Mouse (Mus musculus) macrophage (primary cell): ENCODE results near the gene Atxn1. TPM values are rescaled to one million over a fixed set of nuclear protein-coding genes. Genes with fewer than 3 reads are reported as not detected.

ENCODE experiments used
- H3K27ac ChIP-seq: fragments of 350-480 bp; formaldehyde crosslinking; 2 replicates; pipeline ENCODE4 v1.9.0; 2021
- H3K36me3 ChIP-seq: fragments of 350-480 bp; formaldehyde crosslinking; 2 replicates; pipeline ENCODE4 v1.9.0; 2021; ENCODE audit errors: inconsistent target
- H3K4me3 ChIP-seq: fragments of 350-480 bp; formaldehyde crosslinking; 2 replicates; pipeline ENCODE4 v1.9.0; 2021; ENCODE audit errors: inconsistent target
- H3K79me2 ChIP-seq: fragments of 350-480 bp; formaldehyde crosslinking; 2 replicates; pipeline ENCODE4 v1.9.0; 2021; ENCODE audit errors: inconsistent target
- WGBS: methylation state at CpG from one replicate; pipeline ENCODE4 v1.1.7; 2026; ENCODE audit warnings: inconsistent platforms; ENCODE audit not compliant: missing documents; 5-methylcytosine and 5-hydroxymethylcytosine counted together
- polyA plus RNA-seq: library from polyadenylated mRNA; stranded (reverse); fragments of 250-400 nt; gene quantifications from 3 replicates; pipeline ENCODE4 v1.2.4, GENCODE M21; 2018; ENCODE audit warnings: inconsistent platforms

Gene Atxn1
- polyA plus RNA-seq, 1 experiment from 2014 or later: 10.8 TPM

DNA sequence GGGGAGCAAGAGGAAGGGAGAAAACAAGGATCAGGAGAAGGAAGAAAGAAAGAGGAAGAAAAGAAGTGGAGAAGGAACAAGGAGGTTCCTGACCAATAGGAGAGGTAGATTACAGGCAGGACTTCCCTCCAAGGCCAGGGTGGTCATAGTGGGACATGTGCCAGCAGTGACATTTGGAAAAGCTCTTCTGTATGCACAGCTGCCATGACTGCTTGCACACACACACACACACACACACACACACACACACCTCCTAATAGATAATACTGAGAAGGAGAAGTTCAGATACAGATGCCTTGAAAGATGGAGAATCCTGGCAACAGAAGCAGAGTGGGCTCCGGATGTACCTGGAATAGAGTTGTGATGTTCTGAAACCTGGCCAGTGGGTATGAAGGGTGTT, 189.3 kb downstream of the Atxn1 start:
- Histone ChIP-seq H3K4me3 (no peak overlapping the region), H3K36me3 (no peaks in the 10 kb centered on the region), H3K79me2 (no peaks in the 10 kb centered on the region), H3K27ac (no peak overlapping the region)
- 90% methylated on average over 1 of the region's 1 CpGs for WGBS

DNA sequence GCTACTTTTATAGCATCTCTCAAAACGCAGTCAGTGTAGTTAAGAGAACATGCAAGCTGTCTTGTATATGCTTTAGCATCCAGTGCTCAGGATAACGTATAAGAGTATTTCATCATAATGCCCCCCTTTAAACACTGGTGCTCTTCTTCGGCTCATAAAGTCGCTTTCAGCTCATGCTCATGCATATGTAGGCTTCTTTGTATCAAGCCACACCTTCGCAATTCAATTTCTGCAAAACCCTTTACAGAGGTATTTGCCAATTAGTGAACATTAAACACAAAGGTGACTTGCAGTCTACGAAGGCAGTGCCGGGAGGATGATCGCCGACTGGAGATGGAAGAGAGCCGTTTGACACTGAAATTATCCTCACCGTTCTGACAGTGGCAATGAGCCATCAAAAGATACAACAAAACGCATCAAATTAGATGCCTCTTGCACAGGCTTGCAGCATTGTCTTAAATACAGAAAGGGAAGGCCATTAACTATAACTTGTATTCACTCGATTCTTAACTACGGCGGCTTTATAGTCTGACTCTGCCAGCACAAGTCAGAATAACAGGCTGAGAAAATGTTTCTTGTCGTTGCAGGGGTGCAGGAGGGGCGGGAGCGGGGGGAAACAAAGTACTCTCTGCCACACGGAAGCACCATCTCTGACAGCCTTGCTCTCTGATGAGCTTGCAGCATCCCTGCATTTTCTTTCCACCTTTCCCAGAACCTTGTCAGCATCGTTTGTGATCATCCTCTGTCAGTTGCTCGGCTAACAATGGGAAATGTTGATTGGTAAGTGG, 191.2 kb downstream of the Atxn1 start:
- 94% methylated on average over 21 of the region's 21 CpGs for WGBS

DNA sequence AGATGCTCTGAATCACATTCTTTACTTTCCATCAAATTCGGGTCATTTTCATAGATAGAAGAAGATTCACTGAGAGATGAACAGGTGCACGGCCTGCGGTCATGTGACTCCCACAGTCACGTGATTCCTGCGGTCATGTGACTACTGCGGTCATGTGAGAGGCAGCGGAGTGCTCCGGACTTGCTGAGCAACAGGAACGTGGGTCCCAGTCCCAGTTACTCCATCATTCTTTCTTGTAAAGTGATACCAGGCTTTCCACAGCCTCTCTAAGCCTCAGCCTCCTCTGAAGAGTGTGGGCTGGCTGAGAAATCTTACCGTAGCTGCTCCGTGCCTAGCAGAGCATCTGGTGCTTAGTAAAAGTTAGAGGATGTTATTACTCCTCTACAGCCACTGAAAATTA, 195.1 kb downstream of the Atxn1 start:
- Histone ChIP-seq H3K79me2 (no peaks in the 10 kb centered on the region), H3K4me3 (no peak overlapping the region), H3K27ac (no peak overlapping the region), H3K36me3 (peaks cover 7% of the 10 kb centered on the region; the same call in 1 of the 2 replicates)
- WGBS: 94% methylated on average over 11 of the region's 11 CpGs

More for the DNA sequence above, 191.2 kb downstream of the Atxn1 start:
- peaks cover 7% of the 10 kb centered on the region; the same call in 1 of the 2 replicates for H3K36me3 ChIP-seq
- H3K79me2 ChIP-seq: no peaks in the 10 kb centered on the region
- no peak overlapping the region for H3K27ac ChIP-seq
- no peak overlapping the region for H3K4me3 ChIP-seq

DNA sequence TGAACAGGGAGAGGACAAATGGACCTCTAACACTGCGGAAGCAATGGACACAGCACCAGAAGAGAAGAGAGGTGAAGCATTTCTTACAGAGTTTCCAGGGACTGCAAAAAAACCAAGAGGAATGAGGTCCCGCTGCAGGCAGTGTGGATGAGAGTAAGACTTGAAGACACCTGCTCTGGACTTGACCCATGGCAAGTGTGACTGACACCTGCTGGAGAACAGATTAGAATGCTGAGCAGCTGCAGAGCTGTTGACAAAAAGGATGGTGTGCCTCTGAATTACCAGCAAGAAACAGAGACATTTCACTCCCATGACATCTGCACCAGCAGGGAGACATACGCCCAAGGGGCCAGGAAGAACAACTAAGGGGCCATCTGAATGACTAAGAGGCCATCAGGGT, 196.6 kb downstream of the Atxn1 start:
- 100% methylated on average over 3 of the region's 3 CpGs for WGBS
- Histone ChIP-seq H3K27ac (no peak overlapping the region), H3K4me3 (no peak overlapping the region), H3K36me3 (peaks cover 7% of the 10 kb centered on the region; the same call in 1 of the 2 replicates), H3K79me2 (no peaks in the 10 kb centered on the region)

DNA sequence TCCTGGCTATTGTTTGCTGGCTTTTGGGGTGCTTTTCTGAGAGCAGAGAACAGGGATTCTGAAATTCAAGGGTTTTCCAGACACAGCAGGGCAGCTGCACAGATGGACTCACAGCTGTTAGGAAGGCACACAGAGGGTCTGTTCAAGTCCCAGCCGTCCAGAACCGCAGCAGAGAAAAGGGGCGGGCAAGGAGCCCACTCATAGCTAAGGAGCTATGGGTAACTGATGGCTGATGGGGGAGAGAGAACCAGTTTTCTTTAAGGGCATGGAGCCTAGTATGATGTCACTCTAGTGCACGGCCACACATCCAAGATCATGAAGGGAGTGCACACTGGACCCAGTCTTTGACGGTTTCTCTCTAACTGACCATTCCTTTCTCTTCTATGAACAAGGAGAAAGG, 200.5 kb downstream of the Atxn1 start:
- H3K36me3 ChIP-seq: peaks cover 2% of the 10 kb centered on the region; the same call in 1 of the 2 replicates
- H3K79me2 ChIP-seq: no peaks in the 10 kb centered on the region
- 96% methylated on average over 5 of the region's 5 CpGs for WGBS
- no peak overlapping the region for H3K27ac ChIP-seq
- H3K4me3 ChIP-seq: no peak overlapping the region

DNA sequence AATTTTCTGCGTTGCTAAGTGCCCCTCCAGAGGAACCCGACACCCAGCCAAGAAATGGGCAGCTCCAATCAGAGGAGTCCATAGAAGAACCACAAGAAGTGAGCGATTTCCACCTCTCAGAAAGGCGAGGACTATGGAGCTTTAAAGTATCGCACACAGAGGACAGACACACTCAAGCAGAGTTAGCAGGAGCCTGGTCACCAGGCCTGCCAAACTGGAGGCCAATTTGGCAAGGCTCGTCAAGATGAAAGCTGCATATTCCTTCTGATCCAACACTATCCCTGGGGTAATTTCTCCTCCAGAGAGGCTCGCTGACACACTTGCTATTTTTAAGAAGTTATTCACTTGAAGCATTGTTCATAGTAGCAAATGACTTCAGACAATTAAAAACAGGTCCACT, 202.5 kb downstream of the Atxn1 start:
- Histone ChIP-seq H3K27ac (no peak overlapping the region), H3K79me2 (no peaks in the 10 kb centered on the region), H3K36me3 (0 out of 2 replicates have a peak, but pooled peaks cover 6% of the 10 kb centered on the region), H3K4me3 (no peak overlapping the region)
- 92% methylated on average over 7 of the region's 7 CpGs for WGBS

DNA sequence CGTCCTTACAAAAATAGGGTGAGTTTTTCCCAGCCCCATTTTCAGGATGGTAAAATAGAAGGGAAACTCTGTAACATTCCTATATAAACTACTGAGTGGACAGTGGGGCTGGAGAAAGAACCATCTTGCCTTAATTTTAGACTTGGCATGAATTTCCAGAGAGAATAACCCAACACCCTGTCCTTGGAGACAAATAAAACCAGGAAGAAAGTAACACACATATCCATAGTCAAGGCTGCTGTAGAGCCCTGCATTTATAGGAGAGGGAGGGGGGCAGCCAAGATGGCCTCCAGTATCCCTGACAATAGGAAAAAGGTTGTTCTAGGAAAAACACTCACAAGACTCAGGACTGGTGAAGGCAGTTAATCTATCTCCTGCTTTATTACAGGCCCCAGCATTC, 210.3 kb downstream of the Atxn1 start:
- H3K79me2 ChIP-seq: no peaks in the 10 kb centered on the region
- WGBS: 91% methylated on average over 1 of the region's 1 CpGs

DNA sequence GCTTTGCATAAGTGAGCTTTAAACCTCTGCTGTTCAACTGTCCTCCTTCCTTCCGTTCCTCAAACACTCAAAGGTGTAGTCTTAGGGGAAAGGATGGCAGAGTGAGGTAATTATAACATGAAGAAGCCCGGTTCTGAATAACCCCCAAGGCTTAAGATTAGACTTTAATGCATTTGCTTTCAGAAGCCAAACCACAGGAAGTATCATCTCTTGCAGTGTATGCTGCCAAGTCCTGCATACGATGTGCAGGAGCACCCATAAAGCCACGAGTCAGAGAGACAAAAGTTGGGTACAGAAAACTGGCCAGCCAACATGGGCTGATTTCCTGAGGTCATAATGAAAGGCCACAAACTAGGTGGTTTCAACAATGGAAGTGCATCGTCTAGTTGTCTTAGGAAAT, 212.3 kb downstream of the Atxn1 start:
- H3K79me2 ChIP-seq: no peaks in the 10 kb centered on the region
- H3K36me3 ChIP-seq: no peaks in the 10 kb centered on the region
- WGBS: 32% methylated on average over 5 of the region's 5 CpGs
- H3K4me3 ChIP-seq: no peak overlapping the region
- H3K27ac ChIP-seq: no peak overlapping the region

More for the DNA sequence above, 210.3 kb downstream of the Atxn1 start:
- Histone ChIP-seq H3K27ac (no peak overlapping the region), H3K4me3 (no peak overlapping the region), H3K36me3 (0 out of 2 replicates have a peak, but pooled peaks cover 6% of the 10 kb centered on the region)

DNA sequence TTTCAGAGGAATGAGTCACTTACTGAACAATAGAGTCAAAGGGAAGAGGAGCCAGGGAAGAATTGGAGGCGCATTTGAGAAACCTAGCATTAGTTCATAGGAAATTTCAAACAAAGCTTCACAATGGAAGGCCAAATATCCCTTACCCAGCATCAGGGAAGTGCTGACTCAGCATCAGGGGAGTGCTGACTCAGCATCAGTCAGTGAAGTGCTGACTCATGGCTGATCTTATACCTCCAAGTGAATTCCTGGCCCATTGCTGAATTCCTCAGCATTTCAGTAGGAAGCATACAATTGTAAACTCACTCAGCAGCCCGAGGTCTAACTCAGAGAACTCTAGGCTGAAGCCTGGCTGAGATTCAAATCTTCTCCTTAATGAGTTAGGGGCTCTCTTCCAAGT, 213.6 kb downstream of the Atxn1 start:
- no peak overlapping the region for H3K4me3 ChIP-seq
- H3K36me3 ChIP-seq: no peaks in the 10 kb centered on the region
- 91% methylated on average over 2 of the region's 2 CpGs for WGBS
- no peak overlapping the region for H3K27ac ChIP-seq
- no peaks in the 10 kb centered on the region for H3K79me2 ChIP-seq

DNA sequence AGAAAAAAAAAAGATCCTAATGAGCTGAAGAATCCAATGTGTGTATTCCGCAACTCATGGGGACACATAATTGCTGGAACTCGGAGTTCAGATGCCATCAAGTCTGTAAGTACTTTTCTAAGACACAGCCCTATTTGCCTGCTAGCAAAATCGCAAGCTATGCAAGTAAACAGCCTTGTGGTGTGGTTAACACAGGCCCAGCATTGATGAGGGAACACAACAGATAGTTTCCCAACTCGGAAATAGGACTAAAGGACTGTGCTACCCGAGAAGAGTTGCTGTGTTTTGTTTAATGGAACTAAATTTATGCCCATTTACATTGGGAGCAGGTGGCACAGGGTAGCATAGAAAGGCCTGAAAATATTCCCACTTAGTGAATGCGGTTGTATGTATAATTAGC, 214.2 kb downstream of the Atxn1 start:
- Histone ChIP-seq H3K36me3 (no peaks in the 10 kb centered on the region), H3K4me3 (no peak overlapping the region), H3K79me2 (no peaks in the 10 kb centered on the region), H3K27ac (no peak overlapping the region)
- WGBS: 91% methylated on average over 6 of the region's 6 CpGs

DNA sequence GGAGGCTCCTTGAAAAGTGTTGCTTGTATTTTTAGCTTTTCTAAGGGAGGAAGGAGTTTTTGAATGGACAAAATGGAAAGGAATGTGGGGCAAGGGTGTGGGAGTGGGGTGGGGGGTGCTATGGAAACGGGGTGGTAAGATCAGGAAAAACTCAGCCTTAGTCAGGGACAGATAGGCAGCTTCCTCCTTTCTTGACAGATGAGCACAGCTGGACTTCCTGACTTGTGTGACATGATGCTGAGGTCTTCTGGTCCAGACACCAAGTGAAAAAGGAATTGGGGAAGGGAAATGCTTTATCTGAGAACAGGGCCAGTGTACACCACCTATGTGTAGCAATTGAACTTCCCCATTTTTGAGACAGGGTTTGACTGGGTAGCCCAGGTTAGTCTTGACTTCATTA, 214.9 kb downstream of the Atxn1 start:
- Histone ChIP-seq H3K27ac (no peak overlapping the region), H3K79me2 (no peaks in the 10 kb centered on the region), H3K4me3 (no peak overlapping the region), H3K36me3 (no peaks in the 10 kb centered on the region)
- WGBS: 7% methylated on average over 1 of the region's 1 CpGs

DNA sequence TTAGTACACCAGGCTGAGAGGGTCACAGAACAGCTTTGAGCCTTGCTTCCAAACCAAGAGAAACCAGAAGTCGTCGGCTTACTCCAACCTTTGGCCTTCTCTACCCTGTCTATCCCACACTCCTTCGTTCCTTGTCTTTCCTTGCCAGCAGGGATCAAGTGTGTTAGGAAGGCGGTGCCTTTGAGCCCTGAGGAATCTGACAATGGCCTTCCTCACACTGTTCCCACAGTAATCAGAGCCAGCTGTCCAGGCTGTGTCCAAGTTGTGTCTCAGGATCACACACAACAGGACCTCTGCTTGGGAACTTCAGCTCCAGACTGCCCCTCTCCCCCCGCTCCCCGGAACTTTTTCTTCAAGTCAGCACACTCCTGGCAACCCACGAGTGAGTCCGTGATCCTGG, 215.6 kb downstream of the Atxn1 start:
- WGBS: 91% methylated on average over 8 of the region's 8 CpGs

DNA sequence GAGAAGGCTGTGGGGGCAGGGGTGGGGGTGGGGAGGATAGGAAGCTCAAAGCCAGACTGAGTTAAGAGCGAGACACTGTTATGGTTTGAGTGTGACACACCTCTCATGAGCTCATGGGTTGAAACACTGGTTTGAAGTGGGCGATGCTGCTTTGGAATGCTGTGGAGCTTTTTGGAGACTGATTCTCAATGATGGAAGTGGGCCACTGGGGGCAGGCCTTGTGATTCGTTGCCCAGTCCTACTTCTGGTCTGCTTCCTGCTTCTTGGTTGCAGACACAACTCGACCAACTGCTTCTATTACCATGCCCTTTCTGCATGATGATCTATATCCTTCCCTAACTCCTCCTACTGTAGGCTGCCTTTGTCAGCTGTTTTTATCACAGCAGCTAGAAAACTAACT, 216.1 kb downstream of the Atxn1 start:
- Histone ChIP-seq H3K36me3 (no peaks in the 10 kb centered on the region), H3K79me2 (no peaks in the 10 kb centered on the region), H3K27ac (no peak overlapping the region), H3K4me3 (no peak overlapping the region)
- 48% methylated on average over 4 of the region's 4 CpGs for WGBS

More for the DNA sequence above, 215.6 kb downstream of the Atxn1 start:
- Histone ChIP-seq H3K36me3 (no peaks in the 10 kb centered on the region), H3K27ac (no peak overlapping the region), H3K4me3 (no peak overlapping the region), H3K79me2 (no peaks in the 10 kb centered on the region)

DNA sequence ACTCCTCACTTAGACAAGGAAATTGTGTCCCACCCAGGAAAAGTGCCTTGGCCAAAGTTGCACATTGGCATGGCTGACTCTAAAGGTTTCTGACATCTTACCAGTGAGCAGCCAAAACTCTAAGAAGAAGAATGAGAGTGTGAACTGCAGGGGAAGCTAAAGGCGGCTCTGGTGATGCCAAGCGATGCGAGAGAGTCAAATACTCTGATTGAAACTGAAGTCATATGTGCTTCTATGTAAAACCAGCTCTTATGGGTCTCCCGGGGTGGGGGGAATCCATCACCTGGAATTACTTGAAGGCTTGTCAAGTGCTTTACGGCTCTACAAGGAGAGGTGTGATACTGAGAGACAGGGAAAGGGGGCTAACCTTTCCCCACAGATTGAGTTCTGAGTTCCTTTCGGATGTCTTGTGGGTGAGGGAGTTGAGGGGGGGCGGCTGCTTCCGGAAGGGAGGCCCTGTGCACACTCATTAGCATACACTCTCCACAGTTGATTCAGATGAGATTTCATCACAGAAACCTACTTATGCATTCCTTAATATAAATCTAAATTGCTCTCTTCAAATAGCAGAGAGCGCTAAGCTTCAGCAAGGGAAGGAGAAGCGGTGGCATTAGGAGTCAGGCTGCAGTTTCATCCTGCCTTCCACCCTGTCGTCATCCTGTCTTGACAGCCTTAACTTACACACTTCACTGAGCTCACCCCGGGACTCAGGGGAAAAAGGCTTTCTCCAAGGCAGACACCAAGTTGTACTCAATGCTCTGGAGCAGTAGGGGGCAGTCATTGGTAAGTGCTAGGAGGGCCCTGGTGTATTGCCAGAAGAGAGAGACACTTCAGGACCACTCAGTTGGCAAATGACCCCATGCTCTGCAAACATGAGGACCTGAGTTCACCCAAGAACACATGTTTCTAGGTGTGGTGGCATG, 218.7 kb downstream of the Atxn1 start:
- Histone ChIP-seq H3K79me2 (no peaks in the 10 kb centered on the region), H3K27ac (no peak overlapping the region), H3K36me3 (no peaks in the 10 kb centered on the region), H3K4me3 (no peak overlapping the region)
- WGBS: 78% methylated on average over 12 of the region's 12 CpGs
